Mouse (Mus musculus) heart, postnatal 0 days (tissue): ENCODE results near the gene 4930442H23Rik.

Experiments
- CTCF ChIP-seq: IDR thresholded peaks from 2 replicates; pipeline ENCODE4 v1.5.1; 2016; ENCODE audit warnings: antibody characterized with exemption, control low read depth, low read depth
- EP300 ChIP-seq: IDR thresholded peaks from 2 replicates; pipeline ENCODE4 v1.6.1; 2016; ENCODE audit warnings: antibody characterized with exemption, low read depth

- TF ChIP-seq CTCF (peak; percentile 51), EP300 (no peak)
Observed at GRCm38 (mm10) chr10:81190236-81190911, 6.7 kb upstream of the 4930442H23Rik start.
